Mouse (Mus musculus) liver, embryonic 13.5 days (tissue): Measurements from ENCODE around the gene Ampd1. TPM values are rescaled to one million over a fixed set of nuclear protein-coding genes. Genes with fewer than 3 reads are reported as not detected.

Experiments
- polyA plus RNA-seq: library from polyadenylated mRNA; unstranded; fragments of >200 nt; fragmentation: Nextera tagmentation; extraction: Ambion mirVana; gene quantifications from 2 replicates; pipeline ENCODE4 v1.2.1, GENCODE M21; 2015

Gene Ampd1
- polyA plus RNA-seq, 1 experiment from 2014 or later: 0.38 TPM

Other genes starting within 250 kb of the Ampd1 start
- 0.03 and 0.06 TPM in 2 replicates for gene Sycp1, start 137.9 kb upstream of the Ampd1 start, polyA plus RNA-seq
- 4.0 and 4.6 TPM in 2 replicates for gene Nr1h5, start 109.9 kb upstream of the Ampd1 start, polyA plus RNA-seq
- gene Sike1, start 78.3 kb upstream of the Ampd1 start, polyA plus RNA-seq: 17.4 and 18.9 TPM in 2 replicates
- 136 and 170 TPM in 2 replicates for gene Csde1, start 53.6 kb upstream of the Ampd1 start, polyA plus RNA-seq
- 45.1 and 47.1 TPM in 2 replicates for gene Nras, start 15.7 kb upstream of the Ampd1 start, polyA plus RNA-seq
- 8.6 and 9.7 TPM in 2 replicates for gene Dennd2c, start 28.6 kb downstream of the Ampd1 start, polyA plus RNA-seq
- 211 and 253 TPM in 2 replicates for gene Bcas2, start 97.6 kb downstream of the Ampd1 start, polyA plus RNA-seq
- 7.2 and 7.6 TPM in 2 replicates for gene Trim33, start 205.3 kb downstream of the Ampd1 start, polyA plus RNA-seq